Mouse (Mus musculus) cerebellum, adult 2 months (tissue): ENCODE results near the gene Carmil1.

Experiments
- CTCF ChIP-seq: fragments of 200-500 bp; IDR thresholded peaks from 2 replicates; pipeline ENCODE4 v1.5.1; 2011; ENCODE audit warnings: low read depth, mild to moderate bottlenecking, control low read depth, low read length, moderate library complexity, borderline replicate concordance; ENCODE audit not compliant: insufficient read depth
- POLR2A ChIP-seq: fragments of 200-500 bp; IDR thresholded peaks from 2 replicates; pipeline ENCODE4 v1.6.1; 2011; ENCODE audit warnings: low read length, control low read depth, borderline replicate concordance; ENCODE audit not compliant: insufficient read depth

DNA sequence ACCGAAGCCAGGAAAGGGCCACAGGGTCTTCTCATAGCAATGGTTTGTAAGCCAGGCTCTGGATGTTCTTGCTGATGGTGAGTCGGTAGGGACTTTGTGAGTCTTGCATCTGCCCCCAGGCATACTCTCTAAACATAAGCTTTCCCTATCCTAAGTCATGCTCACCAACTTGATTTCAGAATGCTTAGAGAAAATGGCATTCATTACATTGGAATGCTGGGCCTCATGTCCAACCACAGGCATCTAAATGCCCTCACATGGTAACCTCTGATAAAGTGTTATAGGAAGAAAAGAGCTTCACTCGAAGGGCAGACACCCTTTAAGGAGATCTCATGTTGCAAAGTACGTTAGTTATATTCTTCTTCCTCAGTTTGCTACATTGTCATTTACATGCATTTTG, 262.1 kb downstream of the Carmil1 start:
- TF ChIP-seq CTCF = no peak
- TF ChIP-seq POLR2A = no peak
